Mouse (Mus musculus): ENCODE data around the gene Rhou. TPM values are rescaled to one million over a fixed set of nuclear protein-coding genes. Genes with fewer than 3 reads are reported as not detected.
A peak's percentile ranks its signal among the peaks of the same experiment; 100 is the strongest.

Rhou gene
- polyA plus RNA-seq, 1 experiment from 2014 or later = 4.3 TPM

- H3K27ac ChIP-seq = 0 out of 2 replicates have a peak overlapping the region, but pooled peaks have one; percentile 85
- ATAC-seq (replicated peaks; ENCODE audit: low FRiP score, low read depth) (no peak), DNase-seq (ENCODE audit: low spot score) (peak; percentile 61)
- peak overlapping the region; percentile 35; the same call in 1 of the 2 replicates for H3K9ac ChIP-seq (ENCODE audit: low read depth, low read length)
- peaks cover 13% of the 10 kb centered on the region for H3K4me1 ChIP-seq (replicated peaks; ENCODE audit: insufficient read depth, low read length)
- peak overlapping the region; percentile 73 for H3K4me2 ChIP-seq (ENCODE audit: low read length)
- H3K27me3 ChIP-seq (ENCODE audit: insufficient read depth, low read length) = no peaks in the 10 kb centered on the region
- peak overlapping the region; percentile 59; the same call in 1 of the 2 replicates for H3K4me3 ChIP-seq (replicated peaks; ENCODE audit: low read depth, low read length)
- H3K9me3 ChIP-seq (replicated peaks; ENCODE audit: low read length) = no peaks in the 10 kb centered on the region
- no peak for TF ChIP-seq CTCF (IDR thresholded peaks at IDR 0.05; ENCODE audit: low read depth)
- peaks cover 4% of the 10 kb centered on the region; the same call in 1 of the 2 replicates for H3K36me3 ChIP-seq (ENCODE audit: insufficient read depth, low read length)
- 9% methylated on average over 8 of the region's 8 CpGs for WGBS
These were observed 1.6 kb downstream of the Rhou start for GRCm38 (mm10) chr8:123655351-123655779.

DNA sequence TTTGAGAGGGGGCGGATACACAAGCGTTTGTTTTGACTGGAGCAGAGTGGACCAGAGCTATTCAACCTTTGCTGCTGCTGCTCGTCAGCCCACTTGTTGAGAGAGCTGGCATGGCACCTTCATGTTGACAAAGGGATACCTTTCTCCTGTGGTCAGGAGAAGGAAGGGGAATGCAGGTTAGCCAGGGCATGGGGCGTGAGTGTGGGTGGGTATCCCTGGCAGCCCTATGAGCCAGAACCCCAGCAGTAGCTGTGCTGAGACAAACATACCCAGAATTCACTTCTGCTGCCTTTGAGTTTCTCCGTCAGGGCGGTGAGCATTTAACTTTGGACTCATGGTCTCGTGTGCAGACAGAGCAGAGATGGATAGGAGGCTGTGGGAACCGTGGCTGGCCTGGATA lies 4.1 kb downstream of the Rhou start:
- no peak overlapping the region for H3K4me3 ChIP-seq (replicated peaks; ENCODE audit: low read depth, low read length)
- peaks cover 15% of the 10 kb centered on the region; the same call in 1 of the 2 replicates for H3K36me3 ChIP-seq (ENCODE audit: insufficient read depth, low read length)
- no peak overlapping the region for H3K9ac ChIP-seq (ENCODE audit: low read depth, low read length)
- H3K9me3 ChIP-seq (replicated peaks; ENCODE audit: low read length) = no peaks in the 10 kb centered on the region
- no peak for DNase-seq (ENCODE audit: low spot score)
- no peak for TF ChIP-seq CTCF (IDR thresholded peaks at IDR 0.05; ENCODE audit: low read depth)
- ATAC-seq (replicated peaks; ENCODE audit: low FRiP score, low read depth) = no peak
- no peak overlapping the region for H3K4me2 ChIP-seq (ENCODE audit: low read length)
- WGBS = 87% methylated on average over 8 of the region's 8 CpGs
- no peaks in the 10 kb centered on the region for H3K27me3 ChIP-seq (ENCODE audit: insufficient read depth, low read length)
- H3K27ac ChIP-seq = no peak overlapping the region
- H3K4me1 ChIP-seq (replicated peaks; ENCODE audit: insufficient read depth, low read length) = peaks cover 13% of the 10 kb centered on the region

DNA sequence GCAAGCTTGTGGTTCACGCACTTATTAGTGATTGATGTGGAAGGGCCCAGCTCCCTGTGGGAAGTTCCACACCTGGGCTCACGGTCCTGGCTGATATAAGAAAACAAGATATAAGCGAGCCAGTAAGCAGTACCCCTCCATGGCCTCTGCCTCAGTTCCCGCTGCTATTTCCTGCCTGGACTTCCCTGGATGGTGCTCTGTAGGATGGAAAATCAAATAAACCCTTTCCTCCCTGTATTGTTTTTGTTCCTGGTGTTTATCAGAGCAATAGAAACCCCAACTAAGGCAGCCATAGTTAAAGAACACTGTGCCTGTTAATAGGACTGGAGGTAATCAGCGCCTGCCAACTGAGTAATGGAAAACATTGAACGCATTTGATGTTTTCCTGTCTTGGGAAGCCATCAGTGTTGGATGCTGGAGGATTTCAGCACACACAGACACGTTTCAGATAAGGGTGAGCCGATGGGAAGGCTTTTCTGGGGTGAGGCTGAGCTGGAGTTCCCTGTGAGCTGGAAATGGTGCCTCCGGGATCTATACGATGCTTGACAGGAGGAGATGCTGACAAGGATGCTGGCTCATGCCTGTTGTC lies 5.8 kb downstream of the Rhou start:
- Histone ChIP-seq H3K36me3 (ENCODE audit: insufficient read depth, low read length) (peaks cover 16% of the 10 kb centered on the region; the same call in 1 of the 2 replicates), H3K9ac (ENCODE audit: low read depth, low read length) (no peak overlapping the region), H3K27me3 (ENCODE audit: insufficient read depth, low read length) (no peaks in the 10 kb centered on the region), H3K4me1 (replicated peaks; ENCODE audit: insufficient read depth, low read length) (peaks cover 13% of the 10 kb centered on the region), H3K9me3 (replicated peaks; ENCODE audit: low read length) (no peaks in the 10 kb centered on the region), H3K4me2 (ENCODE audit: low read length) (no peak overlapping the region), H3K4me3 (replicated peaks; ENCODE audit: low read depth, low read length) (no peak overlapping the region), H3K27ac (no peak overlapping the region)
- ATAC-seq (replicated peaks; ENCODE audit: low FRiP score, low read depth) = no peak
- no peak for DNase-seq (ENCODE audit: low spot score)
- TF ChIP-seq CTCF (IDR thresholded peaks at IDR 0.05; ENCODE audit: low read depth) = no peak
- WGBS = 84% methylated on average over 10 of the region's 10 CpGs

- WGBS = 88% methylated on average over 11 of the region's 11 CpGs
- no peak for ATAC-seq (replicated peaks; ENCODE audit: low FRiP score, low read depth)
- no peaks in the 10 kb centered on the region for H3K4me1 ChIP-seq (replicated peaks; ENCODE audit: insufficient read depth, low read length)
- no peak overlapping the region for H3K27ac ChIP-seq
- no peaks in the 10 kb centered on the region for H3K27me3 ChIP-seq (ENCODE audit: insufficient read depth, low read length)
- H3K4me3 ChIP-seq (replicated peaks; ENCODE audit: low read depth, low read length) = no peak overlapping the region
- H3K9ac ChIP-seq (ENCODE audit: low read depth, low read length) = no peak overlapping the region
- no peak for TF ChIP-seq CTCF (IDR thresholded peaks at IDR 0.05; ENCODE audit: low read depth)
- peaks cover 12% of the 10 kb centered on the region; the same call in 1 of the 2 replicates for H3K36me3 ChIP-seq (ENCODE audit: insufficient read depth, low read length)
- no peaks in the 10 kb centered on the region for H3K9me3 ChIP-seq (replicated peaks; ENCODE audit: low read length)
- no peak overlapping the region for H3K4me2 ChIP-seq (ENCODE audit: low read length)
- DNase-seq (ENCODE audit: low spot score) = no peak
These were observed 7.8 kb downstream of the Rhou start for GRCm38 (mm10) chr8:123661515-123661914.

GRCm38 (mm10) chr8:123665580-123665979 lies 11.9 kb downstream of the Rhou start:
- Histone ChIP-seq H3K4me2 (ENCODE audit: low read length) (no peak overlapping the region), H3K27me3 (ENCODE audit: insufficient read depth, low read length) (no peaks in the 10 kb centered on the region), H3K9me3 (replicated peaks; ENCODE audit: low read length) (no peaks in the 10 kb centered on the region), H3K4me3 (replicated peaks; ENCODE audit: low read depth, low read length) (no peak overlapping the region), H3K9ac (ENCODE audit: low read depth, low read length) (no peak overlapping the region), H3K36me3 (ENCODE audit: insufficient read depth, low read length) (peaks cover 12% of the 10 kb centered on the region; the same call in 1 of the 2 replicates), H3K4me1 (replicated peaks; ENCODE audit: insufficient read depth, low read length) (no peaks in the 10 kb centered on the region), H3K27ac (no peak overlapping the region)
- no peak for ATAC-seq (replicated peaks; ENCODE audit: low FRiP score, low read depth)
- 30% methylated on average over 6 of the region's 6 CpGs for WGBS
- DNase-seq (ENCODE audit: low spot score) = no peak
- no peak for TF ChIP-seq CTCF (IDR thresholded peaks at IDR 0.05; ENCODE audit: low read depth)

DNA sequence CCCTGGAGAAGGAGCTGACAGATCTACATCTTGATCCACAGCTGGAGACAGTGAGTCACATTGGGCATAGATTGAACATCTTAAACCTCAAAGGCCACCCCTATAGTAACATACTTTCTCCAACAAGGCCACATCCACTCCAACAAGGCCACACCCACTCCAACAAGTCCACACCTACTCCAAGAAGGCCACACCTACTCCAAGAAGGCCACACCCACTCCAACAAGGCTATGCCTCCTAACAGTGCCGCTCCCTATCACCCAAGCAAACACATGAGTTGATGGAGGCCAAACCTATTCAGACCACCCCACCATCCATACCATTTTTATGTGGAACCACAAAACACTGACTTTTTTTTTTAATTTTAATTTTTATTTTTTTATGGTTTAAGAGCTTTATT lies 13.1 kb downstream of the Rhou start:
- Histone ChIP-seq H3K27ac (no peak overlapping the region), H3K4me3 (replicated peaks; ENCODE audit: low read depth, low read length) (no peak overlapping the region), H3K4me1 (replicated peaks; ENCODE audit: insufficient read depth, low read length) (no peaks in the 10 kb centered on the region), H3K4me2 (ENCODE audit: low read length) (no peak overlapping the region), H3K27me3 (ENCODE audit: insufficient read depth, low read length) (no peaks in the 10 kb centered on the region), H3K9ac (ENCODE audit: low read depth, low read length) (no peak overlapping the region), H3K9me3 (replicated peaks; ENCODE audit: low read length) (no peaks in the 10 kb centered on the region), H3K36me3 (ENCODE audit: insufficient read depth, low read length) (0 out of 2 replicates have a peak, but pooled peaks cover 3% of the 10 kb centered on the region)
- TF ChIP-seq CTCF (IDR thresholded peaks at IDR 0.05; ENCODE audit: low read depth) = no peak
- 100% methylated on average over 1 of the region's 1 CpGs for WGBS
- no peak for ATAC-seq (replicated peaks; ENCODE audit: low FRiP score, low read depth)
- no peak for DNase-seq (ENCODE audit: low spot score)

Measured in kidney, postnatal 0 days (tissue).